Mouse (Mus musculus): ENCODE measurements around the gene Tssk4. TPM values are rescaled to one million over a fixed set of nuclear protein-coding genes. Genes with fewer than 3 reads are reported as not detected.

The Tssk4 gene
- total RNA-seq (2021) = under 1 TPM in 1 of 2 experiments, not detected in 1; 0.23 TPM
- long read RNA-seq, experiment 1 = 0 reads
- long read RNA-seq, experiment 2 = 0 reads

DNA sequence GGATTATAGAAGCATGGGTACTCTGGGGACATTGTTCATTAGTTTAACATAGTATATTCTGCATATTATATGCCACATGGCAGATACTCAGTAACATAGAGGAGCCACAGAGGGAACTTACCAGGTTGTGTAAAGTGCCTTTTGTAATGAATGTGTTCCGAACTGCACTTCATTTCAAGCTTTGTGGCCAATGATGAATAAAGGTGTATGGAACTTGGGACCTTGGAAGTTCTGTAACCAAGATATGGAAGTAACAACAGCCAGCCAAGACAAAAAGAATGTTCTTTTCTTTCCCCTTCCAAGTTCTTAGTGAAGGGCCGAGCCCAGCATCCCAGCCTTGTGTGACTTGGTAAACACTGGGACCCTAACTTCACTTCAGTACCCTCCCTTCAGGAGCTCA lies at the start of gene Tssk4:
Tssk4 (plus strand) TSS at position 301 of the 400 bp plus-strand sequence.
- intact Hi-C loops (cut with DNase I) = no loop called here
- DNase-seq = no peak

GRCm38 (mm10) chr14:55603271-55603632 lies 46.7 kb upstream of the Tssk4 start, which contains the start of gene Irf9:
Irf9 (plus strand) TSS chr14:55603571.
- intact Hi-C loops (cut with DNase I) = loop anchor here (2.0 to 5.0 kb wide), 2 partner anchors 41 to 106 kb away; partner anchors contain the start of genes A730061H03Rik and Dcaf11
- DNase-seq = no peak

GRCm38 (mm10) chr14:55603633-55604576 lies 46.1 kb upstream of the Tssk4 start:
- peak; percentile 88 to 89 for DNase-seq
- intact Hi-C loops (cut with DNase I) = loop anchor here (2.0 to 5.0 kb wide), 2 partner anchors 42 to 107 kb away; partner anchors contain the start of genes A730061H03Rik and Dcaf11

DNA sequence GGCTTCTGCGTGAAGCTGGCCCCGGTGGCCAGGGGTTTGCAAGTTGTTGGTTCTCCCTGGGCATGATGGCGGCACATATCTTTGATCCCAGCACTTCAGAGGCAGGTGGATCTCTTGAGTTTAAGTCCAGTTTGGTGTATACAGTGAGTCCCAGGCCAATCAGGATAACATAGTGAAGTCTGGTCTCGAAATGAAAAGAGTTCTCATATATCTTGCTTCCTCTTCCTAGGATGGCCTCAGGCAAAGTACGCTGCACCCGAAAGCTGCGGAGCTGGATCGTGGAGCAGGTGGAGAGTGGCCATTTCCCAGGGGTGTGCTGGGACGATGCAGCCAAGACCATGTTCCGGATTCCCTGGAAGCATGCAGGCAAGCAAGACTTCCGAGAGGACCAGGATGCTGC lies 45.2 kb upstream of the Tssk4 start:
- intact Hi-C loops (cut with DNase I) = loop anchor here (5.0 kb wide), 1 partner anchor 43 kb away; the partner anchor contains the start of genes A730061H03Rik and Dcaf11
- no peak for DNase-seq

- intact Hi-C loops (cut with DNase I) = no loop called here
- DNase-seq = no peak
Measured at GRCm38 (mm10) chr14:55605743-55606459, 44.1 kb upstream of the Tssk4 start.

DNA sequence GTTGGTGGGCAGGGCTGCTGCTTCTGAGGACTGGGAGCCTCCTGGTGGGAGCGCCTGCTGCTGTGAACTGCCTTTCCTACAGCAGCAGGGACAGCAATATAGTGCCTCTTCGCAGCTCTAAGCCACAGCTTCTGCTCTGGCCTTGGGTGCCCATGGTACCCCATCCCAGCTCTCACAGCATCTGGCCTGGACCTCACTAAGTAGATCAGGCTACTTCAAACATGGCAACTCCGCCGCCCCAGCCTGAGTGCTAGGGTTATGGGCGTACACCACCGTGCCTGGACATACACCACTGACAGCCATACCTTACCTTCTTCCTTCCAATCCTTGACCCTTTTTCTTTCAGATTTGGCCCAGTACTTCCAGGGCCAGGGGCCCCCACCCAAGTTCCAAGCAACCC lies 41.6 kb upstream of the Tssk4 start:
- intact Hi-C loops (cut with DNase I) = no loop called here
- DNase-seq = no peak

GRCm38 (mm10) chr14:55613346-55613745 lies 36.6 kb upstream of the Tssk4 start:
- intact Hi-C loops (cut with DNase I) = no loop called here
- DNase-seq = no peak

- intact Hi-C loops (cut with DNase I) = no loop called here
- no peak for DNase-seq
Measured at GRCm38 (mm10) chr14:55614565-55615178, 35.3 kb upstream of the Tssk4 start.

GRCm38 (mm10) chr14:55615876-55616275 lies 34.1 kb upstream of the Tssk4 start:
- intact Hi-C loops (cut with DNase I) = no loop called here
- no peak for DNase-seq

GRCm38 (mm10) chr14:55616844-55617243 lies 33.1 kb upstream of the Tssk4 start:
- no peak for DNase-seq
- intact Hi-C loops (cut with DNase I) = no loop called here

- DNase-seq = no peak
- intact Hi-C loops (cut with DNase I) = no loop called here
Measured at GRCm38 (mm10) chr14:55617822-55618221, 32.2 kb upstream of the Tssk4 start, which contains the start of gene Rec8. Rec8 (plus strand) TSS chr14:55618037.

GRCm38 (mm10) chr14:55618486-55619195 lies 31.3 kb upstream of the Tssk4 start:
- DNase-seq = no peak
- intact Hi-C loops (cut with DNase I) = no loop called here

- no peak for DNase-seq
- intact Hi-C loops (cut with DNase I) = loop anchor here (5.0 kb wide), 1 partner anchor 129 kb away; the partner anchor contains the start of gene Cideb
Measured at GRCm38 (mm10) chr14:55628077-55628827, 21.7 kb upstream of the Tssk4 start.

- intact Hi-C loops (cut with DNase I) = loop anchor here (5.0 kb wide), 1 partner anchor 128 kb away; the partner anchor contains the start of gene Cideb
- peak in 1 of 2 experiments; percentile 42 for DNase-seq
Measured at GRCm38 (mm10) chr14:55629312-55629711, 20.7 kb upstream of the Tssk4 start.

DNA sequence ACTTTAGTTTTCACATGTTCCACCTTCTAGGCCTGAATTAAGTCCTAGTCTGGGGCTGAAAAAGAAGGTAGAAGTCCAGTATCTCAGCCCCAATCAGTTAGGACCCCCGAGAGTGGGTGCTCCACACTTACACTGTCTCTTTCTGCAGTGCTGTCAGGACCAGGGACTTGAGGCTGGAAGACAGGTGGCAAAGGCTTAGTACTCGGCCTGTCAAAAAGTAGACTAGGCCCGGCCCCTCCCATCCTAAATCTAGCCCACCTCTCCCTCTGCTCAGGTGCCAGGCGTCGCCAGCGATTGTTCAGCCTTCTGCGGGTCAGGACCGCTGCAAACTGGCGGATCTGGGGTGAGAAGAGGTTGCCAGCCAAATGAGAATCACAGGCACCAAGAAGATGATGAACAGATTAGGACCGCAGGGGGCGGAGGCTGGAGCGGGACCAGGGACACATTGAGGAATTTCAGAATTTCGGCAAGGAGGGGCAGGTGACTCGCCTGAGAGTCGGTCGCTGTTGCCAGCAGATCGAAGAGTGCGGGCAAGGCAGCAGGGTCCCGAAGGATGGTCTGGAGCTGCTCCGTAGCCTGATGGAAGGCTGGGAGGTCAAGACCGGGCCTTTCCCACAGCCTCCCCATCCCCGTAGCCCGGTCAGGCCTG lies 15.0 kb upstream of the Tssk4 start:
- DNase-seq = peak in 1 of 2 experiments; percentile 33
- intact Hi-C loops (cut with DNase I) = loop anchor here (5.0 kb wide), 2 partner anchors 43 to 107 kb away; partner anchors contain the start of genes Psme2 and Rnf31

GRCm38 (mm10) chr14:55635523-55636007 lies 14.4 kb upstream of the Tssk4 start, which contains the start of gene Ipo4:
Ipo4 (minus strand) TSS chr14:55635957.
- intact Hi-C loops (cut with DNase I) = no loop called here
- peak; percentile 77 to 86 for DNase-seq

- no peak for DNase-seq
- intact Hi-C loops (cut with DNase I) = no loop called here
Measured at GRCm38 (mm10) chr14:55637795-55638194, 12.2 kb upstream of the Tssk4 start, which contains the start of gene Gm49378. Gm49378 (minus strand) TSS chr14:55637895.

- intact Hi-C loops (cut with DNase I) = no loop called here
- no peak for DNase-seq
Measured at GRCm38 (mm10) chr14:55640816-55641215, 9.2 kb upstream of the Tssk4 start.

All from gastrocnemius, postnatal 36 days (tissue).